Mouse (Mus musculus): ENCODE measurements around the gene Gapvd1.

DNA sequence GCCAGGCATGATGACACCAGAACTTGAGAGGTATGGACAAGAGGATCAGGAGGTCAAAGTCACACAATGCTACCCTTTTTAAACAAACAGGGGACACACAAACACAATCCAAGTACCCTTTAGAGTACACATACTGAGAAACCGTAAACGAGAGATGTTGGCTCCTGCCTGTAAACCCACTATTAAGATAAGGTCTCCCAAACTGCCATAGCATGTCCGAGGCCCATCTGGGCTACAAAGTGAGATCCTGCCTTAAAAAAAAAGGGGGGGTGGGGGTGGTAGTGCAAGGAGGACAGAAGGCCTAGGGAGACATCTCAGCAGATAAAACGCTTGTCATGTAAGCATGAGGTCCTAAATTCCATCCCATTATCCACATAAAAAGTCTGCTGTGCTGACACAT lies 6.6 kb downstream of the Gapvd1 start:
- TF ChIP-seq CTCF (IDR thresholded peaks at IDR 0.05; ENCODE audit: low read depth, low read length) (no peak), POLR2A (IDR thresholded peaks at IDR 0.05; ENCODE audit: extremely low read depth, insufficient read depth, low read length) (no peak)
